Mouse (Mus musculus): ENCODE data around the gene Nktr. TPM values are rescaled to one million over a fixed set of nuclear protein-coding genes. Genes with fewer than 3 reads are reported as not detected.

The Nktr gene
- polyA plus RNA-seq, 1 experiment from 2014 or later, result 52.9 TPM

DNA sequence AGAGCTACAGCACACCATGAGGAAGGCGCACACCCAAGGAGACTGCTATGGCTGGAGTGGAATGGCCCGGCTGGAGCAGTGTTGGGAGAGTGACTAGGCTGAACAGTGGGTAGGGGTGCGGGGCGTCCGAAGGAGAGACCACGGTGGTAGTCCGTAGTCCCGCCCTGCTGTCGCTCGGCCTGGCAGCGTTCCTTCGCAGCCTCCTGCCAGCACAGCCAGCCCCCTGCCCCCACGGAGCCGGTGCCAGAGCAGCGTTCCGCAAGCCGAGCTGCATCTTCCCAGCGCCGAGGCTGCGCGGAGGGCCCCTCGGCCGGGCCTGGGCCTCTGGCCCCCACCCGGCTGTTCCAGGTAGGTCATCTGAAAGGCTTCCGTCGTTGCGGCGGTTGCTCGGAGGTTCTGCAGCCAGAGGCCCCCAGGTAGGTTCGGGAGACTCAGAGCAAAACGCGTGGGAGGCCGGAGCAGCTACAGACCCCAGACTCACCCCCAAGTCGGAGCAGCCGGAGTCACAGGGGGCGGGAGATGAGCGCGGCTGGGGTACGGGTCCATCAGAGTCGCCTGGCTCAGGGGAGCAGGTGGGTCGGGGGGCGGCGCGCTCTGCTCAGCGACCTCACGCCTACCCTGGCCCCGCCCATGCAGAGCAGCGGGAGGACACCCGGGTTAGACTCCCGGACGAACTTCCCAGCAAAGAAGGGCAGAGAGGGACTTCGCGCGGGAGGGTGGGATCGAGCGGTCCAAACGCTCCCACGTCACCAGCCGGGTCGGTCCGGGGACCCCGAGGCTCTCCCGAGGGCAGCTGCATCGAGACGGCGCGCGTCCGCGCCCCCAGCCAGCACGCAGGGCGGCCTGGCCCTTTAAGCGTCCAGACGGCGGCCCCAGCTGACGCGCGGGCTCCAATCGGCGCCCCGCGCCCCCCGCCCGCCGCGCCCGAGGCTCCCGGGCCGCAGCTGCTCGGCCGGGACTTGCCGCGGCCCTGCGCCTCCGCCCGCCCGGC lies 40.4 kb downstream of the Nktr start, which contains the start of gene Zfp651:
Gene Zfp651, plus strand, starts transcription at position 240 of the 991 bp plus-strand sequence.
- H3K9me3 ChIP-seq, result no peaks in the 10 kb centered on the region
- H3K4me1 ChIP-seq, result peaks cover 48% of the 10 kb centered on the region
- peak; percentile 78 for DNase-seq (ENCODE audit: extremely low spot score, low spot score)
- H3K36me3 ChIP-seq (replicated peaks), result peaks cover 51% of the 10 kb centered on the region
- peak within 1 kb of the TSS; percentile 98 for H3K27ac ChIP-seq
- H3K27me3 ChIP-seq (ENCODE audit: poor library complexity, severe bottlenecking), result 0 out of 2 replicates have a peak, but pooled peaks cover 4% of the 10 kb centered on the region
- H3K4me3 ChIP-seq, result peak within 1 kb of the TSS; percentile 82
- under 1% methylated on average over 94 of the region's 97 CpGs for WGBS

DNA sequence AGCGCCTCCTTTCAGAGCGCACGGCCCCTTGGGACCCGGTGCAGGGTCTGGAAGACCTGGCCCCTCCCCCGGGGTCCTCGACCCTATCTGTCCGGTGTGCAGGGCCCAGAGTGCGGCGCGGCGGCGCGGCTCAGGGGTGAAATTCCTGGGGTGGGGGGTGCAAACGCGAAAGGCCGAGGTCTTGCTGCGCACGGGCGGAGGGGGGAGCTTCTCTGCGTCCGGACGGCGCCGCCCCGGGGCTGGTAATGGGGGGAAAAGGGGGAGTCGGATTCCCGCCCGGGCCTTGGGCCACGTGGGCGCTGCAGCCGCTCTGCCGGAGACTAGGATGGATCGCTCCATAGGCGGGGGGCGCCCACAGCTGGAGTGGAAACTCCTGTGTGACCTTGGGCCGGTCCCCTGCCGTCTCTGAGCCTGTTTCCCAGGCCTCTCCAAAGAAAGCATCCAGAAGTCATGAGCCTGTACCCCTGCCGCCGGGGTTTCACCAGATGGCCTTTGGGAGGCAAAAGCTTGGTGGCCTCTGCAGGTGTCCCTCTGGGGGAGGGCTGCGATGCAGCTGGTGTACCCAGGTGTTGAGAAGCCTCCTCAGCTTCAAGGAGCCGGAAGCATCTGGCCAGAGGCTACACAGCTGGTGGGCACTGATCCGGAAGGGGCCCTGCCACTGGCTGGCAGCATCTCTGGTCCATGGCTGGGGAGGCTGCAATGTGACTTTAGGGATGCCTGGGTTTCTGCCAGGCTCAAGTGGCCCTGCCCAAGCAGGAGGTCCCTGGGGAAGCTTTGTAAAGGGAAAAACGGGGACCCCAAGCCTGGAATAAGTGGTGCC lies 41.5 kb downstream of the Nktr start:
- Histone ChIP-seq H3K27me3 (ENCODE audit: poor library complexity, severe bottlenecking) (0 out of 2 replicates have a peak, but pooled peaks cover 4% of the 10 kb centered on the region), H3K36me3 (replicated peaks) (peaks cover 51% of the 10 kb centered on the region), H3K4me1 (peaks cover 48% of the 10 kb centered on the region), H3K4me3 (peak overlapping the region; percentile 82), H3K27ac (peak overlapping the region; percentile 98), H3K9me3 (no peaks in the 10 kb centered on the region)
- DNase-seq (ENCODE audit: extremely low spot score, low spot score), result peak; percentile 87
- 2% methylated on average over 43 of the region's 43 CpGs for WGBS

DNA sequence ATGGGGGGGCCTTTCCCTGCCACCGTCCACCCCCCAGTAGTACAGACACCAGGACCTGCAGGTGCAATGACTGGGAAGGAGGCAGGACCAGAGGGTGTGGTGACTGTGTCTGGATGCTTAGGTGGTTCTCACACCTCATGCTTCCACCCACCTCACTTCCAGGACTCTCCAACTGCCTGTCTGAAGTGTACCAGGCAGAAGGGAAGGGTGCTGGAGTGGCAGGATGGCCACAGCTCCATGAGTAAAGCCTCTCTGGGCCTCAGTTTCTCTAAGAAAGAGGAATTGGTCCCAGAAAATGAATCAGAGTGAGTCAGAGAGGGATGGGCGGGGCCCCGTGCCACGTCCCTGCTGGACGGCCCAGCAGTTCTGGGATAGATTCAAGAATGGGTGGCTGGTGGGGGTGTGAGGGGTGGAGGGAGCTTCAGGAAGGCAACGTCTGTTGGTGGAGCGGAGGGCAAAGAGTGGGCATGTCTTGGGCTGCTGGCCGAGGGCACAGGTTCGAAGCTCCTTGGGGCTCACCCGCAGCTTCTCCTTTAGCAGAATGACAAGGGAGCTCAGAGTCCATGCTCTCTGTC lies 42.2 kb downstream of the Nktr start:
- Histone ChIP-seq H3K4me3 (peak overlapping the region; percentile 82), H3K36me3 (replicated peaks) (peaks cover 51% of the 10 kb centered on the region), H3K27me3 (ENCODE audit: poor library complexity, severe bottlenecking) (0 out of 2 replicates have a peak, but pooled peaks cover 4% of the 10 kb centered on the region), H3K27ac (peak overlapping the region; percentile 98), H3K9me3 (no peaks in the 10 kb centered on the region), H3K4me1 (peaks cover 48% of the 10 kb centered on the region)
- 69% methylated on average over 10 of the region's 10 CpGs for WGBS
- no peak for DNase-seq (ENCODE audit: extremely low spot score, low spot score)

DNA sequence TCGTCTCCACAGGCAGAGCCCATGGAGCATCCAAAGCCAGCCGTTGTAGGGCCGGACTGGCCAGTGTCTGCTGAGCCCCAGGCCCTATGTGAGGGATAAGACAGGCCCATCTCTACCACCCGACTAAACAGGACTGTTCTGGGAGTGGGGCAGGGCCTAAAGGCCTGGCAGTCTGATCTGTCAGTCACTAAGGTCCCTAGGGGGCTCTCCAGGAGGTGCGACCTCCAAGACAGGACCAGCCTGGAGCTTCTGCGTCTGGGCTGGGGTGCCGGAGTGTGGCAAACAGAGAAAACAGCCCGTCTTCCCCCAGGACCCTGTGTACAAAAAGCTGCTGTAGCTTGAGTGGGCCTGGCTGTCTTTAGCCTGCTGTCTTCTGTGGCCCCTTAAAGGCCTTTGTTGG lies 42.8 kb downstream of the Nktr start:
- Histone ChIP-seq H3K27me3 (ENCODE audit: poor library complexity, severe bottlenecking) (0 out of 2 replicates have a peak, but pooled peaks cover 4% of the 10 kb centered on the region), H3K4me1 (peaks cover 48% of the 10 kb centered on the region), H3K27ac (peak overlapping the region; percentile 98; the same call in 1 of the 2 replicates), H3K9me3 (no peaks in the 10 kb centered on the region), H3K4me3 (peak overlapping the region; percentile 82; the same call in 1 of the 2 replicates), H3K36me3 (replicated peaks) (peaks cover 51% of the 10 kb centered on the region)
- DNase-seq (ENCODE audit: extremely low spot score, low spot score), result no peak
- 77% methylated on average over 8 of the region's 8 CpGs for WGBS

DNA sequence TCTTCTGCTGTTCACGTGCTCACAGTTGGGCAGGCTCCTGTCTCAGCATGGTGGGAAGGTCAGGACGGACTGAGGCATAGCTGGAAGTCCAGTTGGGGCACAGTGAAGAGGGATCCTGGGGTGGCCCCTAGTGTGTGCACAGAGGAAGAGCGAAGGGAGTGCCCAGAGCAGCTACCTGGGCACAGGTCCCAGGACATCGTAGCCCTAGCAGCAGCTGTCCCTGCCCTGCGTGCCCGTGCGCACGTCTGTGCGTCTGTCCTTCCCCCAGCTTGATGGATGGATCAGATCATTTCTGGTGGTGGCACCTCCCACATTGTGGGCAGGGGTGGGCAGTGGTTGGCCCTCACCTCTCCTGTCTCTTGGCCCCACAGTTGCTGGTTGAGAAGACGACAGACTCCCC lies 43.3 kb downstream of the Nktr start:
- WGBS, result 83% methylated on average over 10 of the region's 10 CpGs
- H3K4me3 ChIP-seq, result peak overlapping the region; percentile 14; the same call in 1 of the 2 replicates
- 0 out of 2 replicates have a peak, but pooled peaks cover 4% of the 10 kb centered on the region for H3K27me3 ChIP-seq (ENCODE audit: poor library complexity, severe bottlenecking)
- no peaks in the 10 kb centered on the region for H3K9me3 ChIP-seq
- 0 out of 2 replicates have a peak overlapping the region, but pooled peaks have one; percentile 40 for H3K27ac ChIP-seq
- H3K36me3 ChIP-seq (replicated peaks), result peaks cover 53% of the 10 kb centered on the region
- DNase-seq (ENCODE audit: extremely low spot score, low spot score), result no peak
- peaks cover 48% of the 10 kb centered on the region for H3K4me1 ChIP-seq

DNA sequence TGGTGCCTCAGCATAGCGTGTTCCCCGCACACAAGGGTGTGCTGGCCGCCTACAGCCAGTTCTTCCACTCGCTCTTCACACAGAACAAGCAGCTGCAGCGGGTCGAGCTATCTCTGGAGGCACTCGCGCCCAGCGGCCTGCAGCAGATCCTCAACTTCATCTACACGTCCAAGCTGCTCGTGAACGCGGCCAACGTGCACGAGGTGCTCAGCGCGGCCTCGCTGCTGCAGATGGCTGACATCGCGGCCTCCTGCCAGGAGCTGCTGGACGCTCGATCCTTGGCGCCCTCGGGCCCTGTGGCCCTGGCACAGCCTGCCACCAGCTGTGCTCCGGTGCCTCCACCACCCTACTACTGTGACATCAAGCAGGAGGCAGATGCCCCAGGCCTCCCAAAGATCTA lies 43.8 kb downstream of the Nktr start:
- Histone ChIP-seq H3K4me3 (no peak overlapping the region), H3K36me3 (replicated peaks) (peaks cover 58% of the 10 kb centered on the region), H3K4me1 (peaks cover 43% of the 10 kb centered on the region), H3K27ac (0 out of 2 replicates have a peak overlapping the region, but pooled peaks have one; percentile 40), H3K27me3 (ENCODE audit: poor library complexity, severe bottlenecking) (0 out of 2 replicates have a peak, but pooled peaks cover 4% of the 10 kb centered on the region), H3K9me3 (no peaks in the 10 kb centered on the region)
- WGBS, result 93% methylated on average over 25 of the region's 25 CpGs
- DNase-seq (ENCODE audit: extremely low spot score, low spot score), result no peak

DNA sequence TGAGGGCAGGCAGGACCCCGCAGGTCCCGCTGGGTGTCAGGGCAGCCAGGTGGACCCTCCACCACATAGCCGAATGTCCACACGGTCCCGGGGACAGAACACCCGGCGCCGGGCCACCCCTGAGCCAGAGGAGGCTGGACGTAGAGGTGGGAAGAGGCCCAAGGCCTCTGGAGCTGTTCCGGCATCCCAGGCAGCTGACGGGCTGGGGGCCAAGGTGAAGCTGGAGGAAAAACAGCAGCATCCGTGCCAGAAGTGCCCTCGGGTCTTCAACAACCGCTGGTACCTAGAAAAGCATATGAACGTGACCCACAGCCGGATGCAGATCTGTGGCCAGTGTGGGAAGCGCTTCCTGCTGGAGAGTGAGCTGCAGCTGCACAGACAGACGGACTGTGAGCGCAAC lies 44.7 kb downstream of the Nktr start:
- peaks cover 39% of the 10 kb centered on the region for H3K4me1 ChIP-seq
- H3K9me3 ChIP-seq, result no peaks in the 10 kb centered on the region
- no peak overlapping the region for H3K4me3 ChIP-seq
- 94% methylated on average over 19 of the region's 19 CpGs for WGBS
- peaks cover 68% of the 10 kb centered on the region for H3K36me3 ChIP-seq (replicated peaks)
- 0 out of 2 replicates have a peak, but pooled peaks cover under 1% of the 10 kb centered on the region for H3K27me3 ChIP-seq (ENCODE audit: poor library complexity, severe bottlenecking)
- no peak overlapping the region for H3K27ac ChIP-seq
- no peak for DNase-seq (ENCODE audit: extremely low spot score, low spot score)

DNA sequence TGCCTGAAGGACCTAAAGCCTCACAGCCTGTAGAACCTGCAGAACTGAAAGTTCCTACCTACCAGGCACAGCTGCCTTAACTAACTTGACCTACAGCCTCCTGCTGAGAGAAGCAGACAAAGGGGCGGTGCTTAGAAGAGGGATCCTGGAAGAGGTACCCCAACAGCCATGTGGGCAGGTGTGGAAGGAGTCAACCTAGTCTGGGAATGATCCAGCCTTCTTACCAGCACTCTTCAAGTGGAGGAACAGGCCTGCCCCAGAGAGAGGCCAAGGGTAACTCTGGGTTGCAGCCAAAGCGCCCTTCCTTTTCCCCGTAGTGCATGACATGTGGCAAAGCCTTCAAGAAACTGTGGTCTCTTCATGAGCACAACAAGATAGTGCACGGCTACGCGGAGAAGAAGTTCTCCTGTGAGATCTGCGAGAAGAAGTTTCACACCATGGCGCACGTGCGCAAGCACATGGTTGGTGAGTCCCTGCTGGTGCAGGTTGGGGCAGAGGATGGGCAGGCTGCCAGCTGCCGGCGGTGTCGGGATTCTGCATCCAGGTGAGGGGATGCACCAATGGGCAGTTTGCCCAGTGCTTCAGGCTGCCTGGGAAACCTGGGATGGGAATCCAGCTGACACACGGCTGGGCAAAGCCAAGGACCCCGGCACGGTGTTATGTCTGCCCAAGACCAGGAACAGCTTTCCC lies 46.3 kb downstream of the Nktr start:
- WGBS, result 94% methylated on average over 16 of the region's 16 CpGs
- no peak overlapping the region for H3K27ac ChIP-seq

DNA sequence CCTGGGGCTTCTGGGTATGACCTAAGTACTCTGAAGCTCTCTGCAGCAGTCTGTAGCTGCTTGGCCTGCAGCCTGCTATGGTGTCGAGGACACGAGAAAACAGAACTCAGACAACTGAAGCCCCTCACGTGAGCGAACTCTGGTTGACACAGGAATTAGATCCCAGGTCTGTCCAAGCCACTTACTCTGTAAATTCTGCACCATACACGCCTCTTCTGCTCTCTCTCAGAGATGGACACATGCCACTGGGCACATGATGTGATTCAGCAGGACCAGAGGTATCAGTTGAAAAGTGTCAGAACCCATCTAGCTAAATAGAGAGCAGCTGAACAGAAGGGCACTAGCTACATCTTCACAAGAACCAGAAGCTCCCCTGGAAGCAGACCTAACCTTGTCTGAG lies 53.4 kb downstream of the Nktr start:
- Histone ChIP-seq H3K27me3 (ENCODE audit: poor library complexity, severe bottlenecking) (peaks cover 21% of the 10 kb centered on the region), H3K27ac (no peak overlapping the region), H3K4me1 (peaks cover 8% of the 10 kb centered on the region; the same call in 1 of the 2 replicates), H3K36me3 (replicated peaks) (peaks cover 17% of the 10 kb centered on the region), H3K4me3 (no peak overlapping the region), H3K9me3 (no peaks in the 10 kb centered on the region)
- 78% methylated on average over 5 of the region's 5 CpGs for WGBS
- no peak for DNase-seq (ENCODE audit: extremely low spot score, low spot score)

More for the DNA sequence above, 46.3 kb downstream of the Nktr start:
- H3K4me1 ChIP-seq, result peaks cover 29% of the 10 kb centered on the region
- H3K4me3 ChIP-seq, result no peak overlapping the region
- no peak for DNase-seq (ENCODE audit: extremely low spot score, low spot score)
- no peaks in the 10 kb centered on the region for H3K9me3 ChIP-seq
- H3K27me3 ChIP-seq (ENCODE audit: poor library complexity, severe bottlenecking), result no peaks in the 10 kb centered on the region
- H3K36me3 ChIP-seq (replicated peaks), result peaks cover 72% of the 10 kb centered on the region

DNA sequence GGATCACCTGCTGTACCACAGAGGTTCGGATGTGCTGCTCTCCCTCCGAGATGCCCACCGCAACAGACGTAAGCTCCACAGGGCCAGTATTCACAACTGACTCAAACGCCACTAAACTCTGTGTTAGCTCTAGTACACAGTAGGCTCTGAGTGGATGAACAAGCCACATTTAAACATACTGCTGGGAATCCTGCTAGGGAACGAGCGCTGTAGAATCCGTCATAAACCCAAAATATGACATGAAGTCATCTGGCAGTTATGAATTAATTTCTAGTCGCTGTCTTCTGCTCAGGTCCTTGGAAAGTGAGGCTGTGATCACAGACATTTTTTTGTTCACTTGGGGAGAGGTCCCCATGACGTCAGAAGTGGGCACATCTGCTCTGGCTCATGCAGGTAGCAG lies 57.0 kb downstream of the Nktr start:
- 85% methylated on average over 10 of the region's 10 CpGs for WGBS
- Histone ChIP-seq H3K4me3 (no peak overlapping the region), H3K27me3 (ENCODE audit: poor library complexity, severe bottlenecking) (peaks cover 57% of the 10 kb centered on the region), H3K27ac (no peak overlapping the region), H3K9me3 (no peaks in the 10 kb centered on the region), H3K4me1 (peaks cover 12% of the 10 kb centered on the region), H3K36me3 (replicated peaks) (no peaks in the 10 kb centered on the region)
- no peak for DNase-seq (ENCODE audit: extremely low spot score, low spot score)

DNA sequence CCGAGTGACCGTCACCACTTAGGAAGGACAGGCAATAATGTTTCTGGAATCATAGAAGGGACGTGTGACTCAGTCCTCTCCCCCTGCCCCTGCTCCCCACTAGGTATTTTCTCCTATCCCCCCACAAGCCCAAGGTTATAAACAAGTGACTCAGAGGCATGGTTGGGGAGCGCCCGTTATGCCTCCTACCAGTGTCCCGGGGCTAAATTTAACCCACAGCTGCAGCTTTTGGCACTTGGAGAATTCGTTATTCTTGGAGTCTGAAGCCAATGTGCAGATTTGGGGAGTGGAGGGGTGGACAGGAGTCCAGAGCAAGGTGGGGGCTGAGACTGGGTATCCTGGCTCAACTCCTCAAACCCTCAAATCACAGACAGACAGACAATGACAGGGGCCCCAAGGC lies 57.5 kb downstream of the Nktr start:
- 92% methylated on average over 7 of the region's 7 CpGs for WGBS
- Histone ChIP-seq H3K4me3 (no peak overlapping the region), H3K27me3 (ENCODE audit: poor library complexity, severe bottlenecking) (peaks cover 57% of the 10 kb centered on the region), H3K9me3 (no peaks in the 10 kb centered on the region), H3K27ac (no peak overlapping the region), H3K4me1 (peaks cover 12% of the 10 kb centered on the region), H3K36me3 (replicated peaks) (no peaks in the 10 kb centered on the region)
- no peak for DNase-seq (ENCODE audit: extremely low spot score, low spot score)
